Mouse (Mus musculus) testis, postnatal 10 days (tissue): Measurements from ENCODE around the gene Exoc2.

ENCODE experiments used
- DNase-seq: peaks from one replicate; pipeline ENCODE4 v3.0.0; 2021; ENCODE audit warnings: low spot score

The Exoc2 gene

DNA sequence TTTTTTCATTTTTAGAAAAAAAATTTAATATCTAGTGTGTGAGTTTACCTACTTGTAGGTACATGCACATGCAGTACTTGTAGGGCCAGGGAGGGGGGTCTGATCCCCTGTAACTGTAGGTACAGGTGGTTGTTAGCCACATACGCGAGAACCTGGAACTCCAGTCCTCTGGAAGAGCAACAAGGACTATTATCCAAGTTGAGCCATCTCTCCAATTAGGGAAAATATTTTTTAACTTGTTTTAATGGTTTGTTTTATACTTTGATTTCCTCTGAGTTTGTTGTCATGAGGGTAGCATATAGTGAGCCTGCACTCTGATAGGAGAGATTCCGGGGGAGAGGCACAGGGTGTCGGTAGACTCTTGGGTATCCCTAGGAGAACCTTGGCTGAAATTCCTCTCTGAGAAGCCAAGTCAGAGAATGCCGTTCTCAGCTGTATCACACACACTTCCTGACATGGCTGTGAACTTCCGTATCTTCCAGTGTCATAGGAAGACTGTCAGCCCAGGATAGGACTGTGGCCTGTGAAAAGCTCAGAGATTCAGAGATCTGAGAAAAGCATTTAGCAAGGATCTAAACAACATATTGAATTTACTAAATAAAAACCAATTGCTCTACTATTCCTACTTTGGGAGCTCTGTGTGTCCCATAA, 206.3 kb downstream of the Exoc2 start:
- DNase-seq = no peak

DNA sequence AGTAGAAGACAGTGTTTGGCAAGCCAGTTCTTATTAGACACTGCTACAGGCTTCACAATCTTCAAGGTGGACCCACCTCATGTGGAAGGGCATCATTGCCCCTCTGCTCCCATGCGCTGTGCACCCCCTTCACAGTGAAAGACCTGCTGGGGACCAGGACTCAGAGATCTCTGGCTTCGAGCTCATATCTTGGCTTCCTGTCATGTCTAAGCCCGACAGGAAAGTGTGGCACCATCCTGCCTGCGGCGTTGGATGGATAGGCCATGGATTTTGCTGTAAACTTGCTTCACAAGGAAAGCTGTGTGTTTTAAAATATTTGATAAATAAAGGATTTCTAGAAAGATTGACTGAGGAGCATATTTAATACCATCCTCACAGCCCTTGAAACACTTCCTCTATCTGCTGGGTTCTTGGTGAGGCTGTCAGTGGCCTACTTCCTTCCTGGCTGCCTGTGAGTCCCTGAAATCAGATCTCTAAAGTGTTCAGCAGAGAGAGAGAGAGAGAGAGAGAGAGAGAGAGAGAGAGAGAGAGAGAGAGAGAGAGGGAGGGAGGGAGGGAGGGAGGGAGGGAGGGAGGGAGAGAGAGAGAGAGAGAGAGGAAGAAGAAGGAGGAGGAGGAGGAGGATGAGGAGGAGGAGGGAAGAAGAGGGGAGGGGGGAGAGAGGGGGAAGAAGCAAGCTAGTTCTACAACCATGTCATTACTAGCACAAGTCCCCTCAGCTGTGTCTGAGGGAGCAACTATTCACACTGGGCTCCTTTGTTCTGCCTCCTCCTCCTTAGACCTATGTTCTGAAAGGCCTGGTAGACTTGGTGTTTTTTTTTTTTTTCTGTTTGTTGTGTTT, 207.0 kb downstream of the Exoc2 start:
- DNase-seq = no peak

DNA sequence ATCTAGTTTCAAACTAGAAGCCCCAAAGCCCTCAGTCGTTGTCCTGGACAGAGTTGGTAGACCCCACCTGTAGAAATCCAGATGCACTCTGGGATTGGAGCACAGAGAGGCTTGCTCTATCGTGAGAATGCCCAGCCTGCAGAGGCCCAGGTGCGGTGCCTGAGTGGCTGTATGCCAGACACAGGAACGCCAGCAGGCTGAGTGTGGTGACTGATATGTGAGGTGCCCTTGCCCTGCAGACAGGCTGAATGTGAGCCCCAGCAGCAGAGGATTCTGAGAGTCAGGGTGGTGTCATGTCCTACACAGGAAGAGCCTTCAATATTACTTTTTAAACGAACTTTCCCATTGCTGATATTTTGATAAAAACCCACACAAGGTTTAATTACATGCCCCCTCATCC, 208.0 kb downstream of the Exoc2 start:
- DNase-seq = no peak

DNA sequence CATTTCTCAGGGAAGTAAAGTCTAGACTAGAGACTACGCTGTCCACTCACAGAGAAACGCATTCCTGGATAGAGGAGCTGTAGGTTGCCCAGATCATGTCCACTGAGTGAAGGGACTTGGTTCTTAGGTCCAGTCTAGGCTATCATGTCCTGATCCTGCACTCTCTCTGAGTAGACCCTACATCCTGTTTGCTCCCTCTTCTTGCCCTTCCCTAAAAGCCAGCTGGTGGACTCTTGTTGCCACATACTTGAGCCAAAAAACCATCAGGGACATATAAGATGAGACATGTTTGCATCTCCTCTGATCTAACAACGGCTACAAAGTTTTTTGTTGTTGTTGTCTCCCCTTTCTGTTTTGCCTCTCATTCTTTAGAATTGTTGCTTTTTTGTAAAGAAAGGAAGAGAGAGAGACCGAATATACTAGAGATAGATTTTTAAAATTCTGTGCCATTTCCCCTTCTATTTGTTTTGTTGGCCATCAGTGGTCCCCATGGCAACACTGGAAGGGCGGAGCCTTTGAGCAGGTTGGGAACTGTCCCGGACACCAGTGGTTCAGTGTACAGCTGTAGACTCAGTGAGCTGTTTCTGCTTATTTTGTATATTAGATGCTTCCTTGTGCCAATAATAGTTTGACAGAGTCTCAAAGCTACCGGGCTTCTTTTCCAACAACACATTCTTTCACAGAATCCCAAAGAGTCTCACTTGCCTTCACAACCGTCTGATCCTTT, 209.7 kb downstream of the Exoc2 start:
- DNase-seq = no peak
